Mouse (Mus musculus): ENCODE results near the gene Lefty2. TPM values are rescaled to one million over a fixed set of nuclear protein-coding genes. Genes with fewer than 3 reads are reported as not detected.

Lefty2 gene
- 0.35 TPM in 1 of 2 replicates, not detected in the other for polyA plus RNA-seq (2015; fragmentation: Nextera tagmentation; extraction: Ambion mirVana)

GRCm38 (mm10) chr1:180892808-180893207, at the start of gene Lefty2:
Gene Lefty2, plus strand, starts transcription at chr1:180893108.
- H3K36me3 ChIP-seq (ENCODE audit: control insufficient read depth, insufficient read depth, low read length) = no peaks in the 10 kb centered on the region
- no peak within 1 kb of the TSS for H3K9ac ChIP-seq (ENCODE audit: low read length)
- H3K27me3 ChIP-seq (ENCODE audit: control insufficient read depth, insufficient read depth, low read length) = peaks cover 20% of the 10 kb centered on the region
- H3K4me2 ChIP-seq (ENCODE audit: low read depth, low read length) = no peak within 1 kb of the TSS
- ATAC-seq (ENCODE audit: insufficient read depth, low FRiP score) = no peak
- H3K27ac ChIP-seq (ENCODE audit: low read length) = no peak within 1 kb of the TSS
- no peaks in the 10 kb centered on the region for H3K9me3 ChIP-seq (replicated peaks; ENCODE audit: control insufficient read depth, low read length)
- H3K4me1 ChIP-seq (ENCODE audit: control insufficient read depth, insufficient read depth, low read length) = peaks cover 17% of the 10 kb centered on the region
- no peak within 1 kb of the TSS for H3K4me3 ChIP-seq (replicated peaks; ENCODE audit: low read length)
- WGBS = 58% methylated on average over 10 of the region's 10 CpGs

GRCm38 (mm10) chr1:180848114-180848510, 44.8 kb upstream of the Lefty2 start:
- Histone ChIP-seq H3K4me2 (ENCODE audit: low read depth, low read length) (peak overlapping the region; percentile 65), H3K9me3 (replicated peaks; ENCODE audit: control insufficient read depth, low read length) (no peaks in the 10 kb centered on the region), H3K27ac (ENCODE audit: low read length) (peak overlapping the region; percentile 93), H3K4me3 (replicated peaks; ENCODE audit: low read length) (peak overlapping the region; percentile 35), H3K9ac (ENCODE audit: low read length) (peak overlapping the region; percentile 54), H3K4me1 (ENCODE audit: control insufficient read depth, insufficient read depth, low read length) (peaks cover 27% of the 10 kb centered on the region), H3K27me3 (ENCODE audit: control insufficient read depth, insufficient read depth, low read length) (no peaks in the 10 kb centered on the region), H3K36me3 (ENCODE audit: control insufficient read depth, insufficient read depth, low read length) (no peaks in the 10 kb centered on the region)
- peak; percentile 59 for ATAC-seq (ENCODE audit: insufficient read depth, low FRiP score)
- 1% methylated on average over 9 of the region's 9 CpGs for WGBS

GRCm38 (mm10) chr1:180848511-180849241, 44.2 kb upstream of the Lefty2 start:
- Histone ChIP-seq H3K36me3 (ENCODE audit: control insufficient read depth, insufficient read depth, low read length) (no peaks in the 10 kb centered on the region), H3K4me1 (ENCODE audit: control insufficient read depth, insufficient read depth, low read length) (peaks cover 27% of the 10 kb centered on the region), H3K27me3 (ENCODE audit: control insufficient read depth, insufficient read depth, low read length) (no peaks in the 10 kb centered on the region), H3K27ac (ENCODE audit: low read length) (peak overlapping the region; percentile 93), H3K4me2 (ENCODE audit: low read depth, low read length) (peak overlapping the region; percentile 65), H3K9me3 (replicated peaks; ENCODE audit: control insufficient read depth, low read length) (no peaks in the 10 kb centered on the region), H3K9ac (ENCODE audit: low read length) (peak overlapping the region; percentile 54), H3K4me3 (replicated peaks; ENCODE audit: low read length) (peak overlapping the region; percentile 35)
- no peak for ATAC-seq (ENCODE audit: insufficient read depth, low FRiP score)
- WGBS = 17% methylated on average over 11 of the region's 11 CpGs

DNA sequence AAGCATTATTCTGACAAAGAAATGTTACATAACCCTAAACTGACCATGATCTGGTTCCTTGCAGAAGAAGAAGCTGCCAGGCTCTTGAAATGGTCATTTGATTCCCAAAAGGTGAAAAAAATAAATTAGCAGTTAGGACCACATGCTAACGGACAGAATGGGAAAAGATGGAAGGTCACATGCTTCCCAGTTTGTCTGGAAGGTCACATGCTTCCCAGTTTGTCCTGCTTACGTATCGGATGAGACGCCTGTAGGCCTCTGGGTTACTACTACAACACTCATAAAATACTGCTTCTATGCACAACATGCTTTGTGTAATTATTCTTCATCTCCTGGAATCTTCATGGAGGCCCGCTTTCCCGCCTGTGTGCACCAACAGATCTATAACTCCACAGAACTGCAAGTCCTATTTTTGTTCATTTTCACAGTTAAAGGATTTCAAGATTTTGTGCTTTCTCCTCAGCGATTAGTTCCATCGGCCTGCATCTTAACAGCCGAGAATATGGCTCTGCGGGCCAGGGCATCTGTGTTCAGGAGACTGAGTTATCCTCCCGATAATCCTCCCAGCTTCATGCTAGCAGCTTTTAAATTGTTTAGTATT, 43.1 kb upstream of the Lefty2 start:
- no peaks in the 10 kb centered on the region for H3K27me3 ChIP-seq (ENCODE audit: control insufficient read depth, insufficient read depth, low read length)
- ATAC-seq (ENCODE audit: insufficient read depth, low FRiP score) = no peak
- peak overlapping the region; percentile 100 for H3K27ac ChIP-seq (ENCODE audit: low read length)
- peaks cover 27% of the 10 kb centered on the region for H3K4me1 ChIP-seq (ENCODE audit: control insufficient read depth, insufficient read depth, low read length)
- H3K4me3 ChIP-seq (replicated peaks; ENCODE audit: low read length) = peak overlapping the region; percentile 49
- peak overlapping the region; percentile 76 for H3K4me2 ChIP-seq (ENCODE audit: low read depth, low read length)
- no peaks in the 10 kb centered on the region for H3K9me3 ChIP-seq (replicated peaks; ENCODE audit: control insufficient read depth, low read length)
- H3K9ac ChIP-seq (ENCODE audit: low read length) = peak overlapping the region; percentile 83
- 33% methylated on average over 11 of the region's 11 CpGs for WGBS
- H3K36me3 ChIP-seq (ENCODE audit: control insufficient read depth, insufficient read depth, low read length) = no peaks in the 10 kb centered on the region

DNA sequence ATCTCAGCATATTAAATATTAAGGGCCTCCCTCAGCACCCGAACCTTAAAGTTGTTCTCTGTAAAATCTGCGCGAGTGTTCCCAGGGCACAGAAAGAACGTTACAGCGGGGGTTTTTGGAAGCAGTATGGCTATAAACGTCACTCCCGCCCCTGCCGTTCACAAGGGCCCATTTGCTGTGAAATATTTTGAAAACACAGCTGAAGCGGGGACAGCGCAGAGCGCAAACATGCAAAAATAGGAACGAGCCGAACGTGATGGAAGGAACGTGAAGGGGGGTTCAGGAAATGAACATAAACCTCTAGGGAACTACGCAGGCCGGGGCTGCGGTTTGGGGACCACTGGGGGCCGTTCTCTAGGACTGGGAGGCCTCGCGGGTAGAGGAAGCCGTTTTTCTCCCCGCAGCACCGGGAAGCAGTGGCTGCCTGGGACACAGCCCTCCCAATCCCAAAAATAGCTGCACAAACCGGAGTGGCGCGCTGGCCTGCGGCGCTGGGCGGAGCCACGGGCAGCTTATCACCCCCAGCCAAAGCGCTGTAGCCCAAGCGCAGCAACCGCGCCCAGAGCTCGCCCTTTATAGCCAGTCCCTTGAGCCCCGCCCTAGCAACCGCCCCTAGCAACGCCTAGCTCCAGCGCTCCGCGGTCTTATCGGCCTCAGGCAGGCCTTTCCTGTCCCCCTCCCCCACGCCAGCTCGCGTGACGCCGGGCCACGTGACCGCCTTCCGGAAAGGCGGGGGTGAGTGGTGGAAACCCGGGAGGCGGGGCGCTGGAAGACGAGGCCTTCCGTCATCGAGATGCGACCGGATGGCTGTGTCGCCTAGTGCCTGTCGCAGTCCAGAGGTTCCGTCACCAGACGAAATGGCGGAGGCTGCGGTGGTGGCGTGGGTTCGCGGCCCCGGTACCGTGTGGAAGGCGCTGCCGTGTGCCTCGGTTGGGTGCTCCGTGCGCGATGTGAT, 42.3 kb upstream of the Lefty2 start, which contains the start of gene Sde2:
Gene Sde2 (plus strand): TSS at position 812 of the 955 bp plus-strand sequence.
- H3K4me1 ChIP-seq (ENCODE audit: control insufficient read depth, insufficient read depth, low read length) = peaks cover 27% of the 10 kb centered on the region
- H3K4me3 ChIP-seq (replicated peaks; ENCODE audit: low read length) = peak within 1 kb of the TSS; percentile 82
- H3K4me2 ChIP-seq (ENCODE audit: low read depth, low read length) = peak within 1 kb of the TSS; percentile 82
- H3K9ac ChIP-seq (ENCODE audit: low read length) = peak within 1 kb of the TSS; percentile 87
- peak; percentile 99 for ATAC-seq (ENCODE audit: insufficient read depth, low FRiP score)
- no peaks in the 10 kb centered on the region for H3K36me3 ChIP-seq (ENCODE audit: control insufficient read depth, insufficient read depth, low read length)
- WGBS = under 1% methylated on average over 77 of the region's 77 CpGs
- H3K27me3 ChIP-seq (ENCODE audit: control insufficient read depth, insufficient read depth, low read length) = no peaks in the 10 kb centered on the region
- peak within 1 kb of the TSS; percentile 100 for H3K27ac ChIP-seq (ENCODE audit: low read length)
- H3K9me3 ChIP-seq (replicated peaks; ENCODE audit: control insufficient read depth, low read length) = no peaks in the 10 kb centered on the region

DNA sequence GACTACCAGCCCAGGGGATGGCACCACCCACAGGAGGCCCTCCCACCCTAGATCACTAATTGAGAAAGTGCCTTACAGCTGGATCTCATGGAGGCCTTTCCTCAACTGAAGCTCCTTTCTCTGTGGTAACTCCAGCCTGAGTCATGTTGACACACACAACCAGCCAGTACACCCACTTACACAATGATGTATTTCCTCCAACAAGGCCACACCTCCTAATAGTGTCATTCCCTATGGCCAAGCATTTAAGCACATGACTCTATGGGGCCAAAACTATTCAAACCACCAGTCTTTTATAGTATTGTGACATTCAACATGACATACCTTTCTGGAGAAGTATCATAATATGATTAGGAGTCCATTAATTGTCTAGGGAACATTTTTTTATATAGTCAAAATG, 34.1 kb upstream of the Lefty2 start:
- Histone ChIP-seq H3K4me3 (replicated peaks; ENCODE audit: low read length) (no peak overlapping the region), H3K9ac (ENCODE audit: low read length) (no peak overlapping the region), H3K27me3 (ENCODE audit: control insufficient read depth, insufficient read depth, low read length) (no peaks in the 10 kb centered on the region), H3K4me2 (ENCODE audit: low read depth, low read length) (no peak overlapping the region), H3K27ac (ENCODE audit: low read length) (no peak overlapping the region), H3K9me3 (replicated peaks; ENCODE audit: control insufficient read depth, low read length) (no peaks in the 10 kb centered on the region), H3K4me1 (ENCODE audit: control insufficient read depth, insufficient read depth, low read length) (no peaks in the 10 kb centered on the region), H3K36me3 (ENCODE audit: control insufficient read depth, insufficient read depth, low read length) (peaks cover 25% of the 10 kb centered on the region; the same call in 1 of the 2 replicates)
- no peak for ATAC-seq (ENCODE audit: insufficient read depth, low FRiP score)

- no peak for ATAC-seq (ENCODE audit: insufficient read depth, low FRiP score)
- Histone ChIP-seq H3K27me3 (ENCODE audit: control insufficient read depth, insufficient read depth, low read length) (no peaks in the 10 kb centered on the region), H3K27ac (ENCODE audit: low read length) (no peak overlapping the region), H3K4me3 (replicated peaks; ENCODE audit: low read length) (no peak overlapping the region), H3K4me1 (ENCODE audit: control insufficient read depth, insufficient read depth, low read length) (no peaks in the 10 kb centered on the region), H3K9me3 (replicated peaks; ENCODE audit: control insufficient read depth, low read length) (no peaks in the 10 kb centered on the region), H3K36me3 (ENCODE audit: control insufficient read depth, insufficient read depth, low read length) (peaks cover 25% of the 10 kb centered on the region; the same call in 1 of the 2 replicates), H3K4me2 (ENCODE audit: low read depth, low read length) (no peak overlapping the region), H3K9ac (ENCODE audit: low read length) (no peak overlapping the region)
- 81% methylated on average over 6 of the region's 6 CpGs for WGBS
Measured at GRCm38 (mm10) chr1:180860030-180860429, 32.9 kb upstream of the Lefty2 start.

DNA sequence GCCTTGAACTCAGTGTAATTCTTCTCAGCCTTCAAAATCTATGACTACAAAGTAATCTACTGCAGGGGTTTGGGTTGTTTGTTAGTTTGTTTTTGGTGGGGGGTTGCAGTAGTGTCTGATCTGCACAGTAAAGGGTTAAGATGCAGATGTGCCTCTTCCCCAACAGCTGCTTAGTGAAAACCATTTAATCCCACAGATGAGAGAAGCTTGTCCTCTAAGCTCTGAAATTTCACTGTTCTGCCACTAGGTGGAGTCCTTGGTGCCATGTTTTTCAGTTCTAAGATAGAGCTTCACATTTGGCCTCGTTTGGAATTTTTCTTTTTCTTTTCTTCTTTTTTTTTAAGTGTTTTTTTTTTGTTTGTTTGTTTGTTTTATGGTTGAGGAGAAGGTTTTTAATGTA, 29.3 kb upstream of the Lefty2 start:
- H3K27me3 ChIP-seq (ENCODE audit: control insufficient read depth, insufficient read depth, low read length) = no peaks in the 10 kb centered on the region
- H3K9me3 ChIP-seq (replicated peaks; ENCODE audit: control insufficient read depth, low read length) = no peaks in the 10 kb centered on the region
- H3K4me3 ChIP-seq (replicated peaks; ENCODE audit: low read length) = no peak overlapping the region
- H3K27ac ChIP-seq (ENCODE audit: low read length) = no peak overlapping the region
- H3K9ac ChIP-seq (ENCODE audit: low read length) = no peak overlapping the region
- peaks cover 21% of the 10 kb centered on the region; the same call in 1 of the 2 replicates for H3K36me3 ChIP-seq (ENCODE audit: control insufficient read depth, insufficient read depth, low read length)
- 11% methylated on average over 1 of the region's 1 CpGs for WGBS
- no peaks in the 10 kb centered on the region for H3K4me1 ChIP-seq (ENCODE audit: control insufficient read depth, insufficient read depth, low read length)
- ATAC-seq (ENCODE audit: insufficient read depth, low FRiP score) = no peak
- no peak overlapping the region for H3K4me2 ChIP-seq (ENCODE audit: low read depth, low read length)
